Mouse (Mus musculus) heart, adult 18-20 months (tissue): ENCODE results near the gene Ebpl. TPM values are rescaled to one million over a fixed set of nuclear protein-coding genes. Genes with fewer than 3 reads are reported as not detected.
A peak's percentile ranks its signal among the peaks of the same experiment; 100 is the strongest.

Source experiments
- DNase-seq, 2 experiments: peaks; one replicate each; pipeline ENCODE4 v3.0.0; 2021 to 2022; ENCODE audit warnings: mixed read lengths in 1 of 2
- long read RNA-seq, 2 experiments: library from polyadenylated mRNA; stranded (forward); transcript quantifications; one replicate each; pipeline ENCODE4 v2.0.0; 2021
- total RNA-seq, 2 experiments: library from RNA; stranded (reverse); gene quantifications; 2 replicates each; pipeline ENCODE4 v1.2.3; 2021

The Ebpl gene
- total RNA-seq: 1 to 10 TPM; 1.1 to 1.7 TPM
- long read RNA-seq, experiment 1, full-length matches to known transcripts: 9 of 11 reads
- long read RNA-seq, experiment 1, partial matches to known transcripts: 1 of 11 reads
- long read RNA-seq, experiment 1, other reads (novel, unspliced or antisense): 1 of 11 reads
- long read RNA-seq, experiment 2, full-length matches to known transcripts: 8 of 8 reads
- long read RNA-seq, experiment 2, partial matches to known transcripts: 0 of 8 reads
- long read RNA-seq, experiment 2, other reads (novel, unspliced or antisense): 0 of 8 reads

DNA sequence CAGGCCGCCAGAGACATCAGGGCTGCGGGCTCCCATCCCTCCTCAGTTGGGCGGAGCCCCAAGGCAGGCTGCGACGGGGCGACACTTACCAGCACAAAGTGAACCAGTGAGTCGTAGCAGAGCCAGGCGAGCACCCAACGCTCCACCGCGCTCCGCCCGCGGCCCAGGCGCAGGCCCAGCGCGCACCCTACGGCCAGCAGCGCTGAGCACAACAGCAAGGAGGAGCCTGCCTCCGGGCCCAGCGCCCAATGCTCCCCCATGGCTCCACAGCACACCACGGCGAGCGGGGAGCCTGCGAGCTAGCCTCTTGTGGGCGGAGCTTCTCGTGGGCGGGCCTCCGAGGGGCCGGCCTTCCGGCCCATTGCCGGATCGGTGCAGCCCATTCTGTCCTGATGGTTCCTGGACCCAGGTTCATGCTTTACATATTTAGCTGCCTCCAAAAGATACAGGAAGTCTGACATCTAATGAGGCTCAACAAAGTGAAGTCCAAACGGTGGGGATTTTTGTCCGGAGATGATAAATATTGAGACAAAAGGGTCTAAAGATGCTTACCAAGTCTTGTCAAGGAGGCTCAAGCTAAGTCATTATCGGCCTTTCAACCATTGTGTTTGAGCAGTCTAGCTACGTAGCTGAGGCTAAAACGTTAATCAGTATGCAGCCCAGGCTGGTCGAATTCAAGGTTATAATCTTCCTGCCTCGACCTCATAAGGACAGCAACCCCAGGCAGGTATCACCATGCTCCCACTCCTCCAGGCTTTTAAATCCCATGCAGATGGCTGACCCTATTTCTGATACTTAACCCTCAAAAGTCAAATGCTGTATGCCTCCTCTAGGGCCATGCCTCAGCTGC lies at the start of gene Ebpl:
Gene Ebpl, minus strand, starts transcription at position 309 of the 850 bp plus-strand sequence.
- DNase-seq: peak; percentile 95 to 97

GRCm38 (mm10) chr14:61410020-61410419 lies 49.8 kb upstream of the Ebpl start:
- no peak for DNase-seq

DNA sequence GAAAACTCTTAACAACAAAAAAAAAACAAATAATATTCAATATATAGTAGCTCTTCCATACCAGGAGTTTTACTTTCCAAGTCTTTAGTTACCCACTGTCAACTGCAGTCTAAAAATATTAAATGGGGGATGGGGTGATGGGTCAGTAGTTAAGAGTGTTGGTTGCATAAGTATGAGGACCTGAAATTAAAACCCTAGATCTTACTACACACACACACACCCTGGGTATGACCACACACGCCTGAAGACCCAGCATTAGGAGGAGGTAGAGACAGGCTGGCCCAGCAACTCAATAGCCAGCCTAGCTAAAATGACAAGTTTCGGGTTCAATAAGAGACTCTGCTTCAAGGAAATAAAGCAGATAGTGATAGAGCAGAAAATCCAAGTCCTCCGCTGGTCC lies 46.8 kb upstream of the Ebpl start:
- DNase-seq: no peak

GRCm38 (mm10) chr14:61405761-61406160 lies 45.5 kb upstream of the Ebpl start:
- DNase-seq: no peak

DNA sequence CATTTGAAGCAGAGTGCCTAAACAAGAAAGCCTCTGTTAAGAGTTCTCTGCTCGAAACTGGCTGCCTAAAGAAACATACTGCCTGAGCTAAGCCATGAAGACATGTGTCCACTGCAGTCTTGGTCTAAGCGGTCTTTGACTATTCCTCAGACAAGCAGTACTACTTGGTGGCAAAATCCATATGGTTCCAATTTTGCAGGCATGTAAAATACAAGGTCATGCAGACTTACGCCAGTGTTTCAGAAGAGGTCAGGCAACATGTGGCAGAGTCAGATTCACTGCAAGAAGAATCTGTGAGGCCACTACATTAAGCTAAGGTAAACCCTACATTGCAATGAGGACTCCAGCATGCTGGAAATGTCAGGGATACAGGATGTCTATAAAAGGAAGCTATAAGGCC lies 44.7 kb upstream of the Ebpl start:
- DNase-seq: no peak

- DNase-seq: no peak
These were observed 34.5 kb upstream of the Ebpl start for GRCm38 (mm10) chr14:61394745-61395144.

GRCm38 (mm10) chr14:61390586-61390985 lies 30.3 kb upstream of the Ebpl start:
- DNase-seq: peak; percentile 14 to 25

- no peak for DNase-seq
These were observed 7.1 kb upstream of the Ebpl start for GRCm38 (mm10) chr14:61367290-61367689.

- DNase-seq: no peak
These were observed 4.4 kb upstream of the Ebpl start for GRCm38 (mm10) chr14:61364656-61365055.

GRCm38 (mm10) chr14:61363734-61364133 lies 3.5 kb upstream of the Ebpl start:
- DNase-seq: no peak

GRCm38 (mm10) chr14:61362268-61362667 lies 2.0 kb upstream of the Ebpl start:
- no peak for DNase-seq

- DNase-seq: no peak
These were observed 807 bp upstream of the Ebpl start for GRCm38 (mm10) chr14:61360981-61361511.

DNA sequence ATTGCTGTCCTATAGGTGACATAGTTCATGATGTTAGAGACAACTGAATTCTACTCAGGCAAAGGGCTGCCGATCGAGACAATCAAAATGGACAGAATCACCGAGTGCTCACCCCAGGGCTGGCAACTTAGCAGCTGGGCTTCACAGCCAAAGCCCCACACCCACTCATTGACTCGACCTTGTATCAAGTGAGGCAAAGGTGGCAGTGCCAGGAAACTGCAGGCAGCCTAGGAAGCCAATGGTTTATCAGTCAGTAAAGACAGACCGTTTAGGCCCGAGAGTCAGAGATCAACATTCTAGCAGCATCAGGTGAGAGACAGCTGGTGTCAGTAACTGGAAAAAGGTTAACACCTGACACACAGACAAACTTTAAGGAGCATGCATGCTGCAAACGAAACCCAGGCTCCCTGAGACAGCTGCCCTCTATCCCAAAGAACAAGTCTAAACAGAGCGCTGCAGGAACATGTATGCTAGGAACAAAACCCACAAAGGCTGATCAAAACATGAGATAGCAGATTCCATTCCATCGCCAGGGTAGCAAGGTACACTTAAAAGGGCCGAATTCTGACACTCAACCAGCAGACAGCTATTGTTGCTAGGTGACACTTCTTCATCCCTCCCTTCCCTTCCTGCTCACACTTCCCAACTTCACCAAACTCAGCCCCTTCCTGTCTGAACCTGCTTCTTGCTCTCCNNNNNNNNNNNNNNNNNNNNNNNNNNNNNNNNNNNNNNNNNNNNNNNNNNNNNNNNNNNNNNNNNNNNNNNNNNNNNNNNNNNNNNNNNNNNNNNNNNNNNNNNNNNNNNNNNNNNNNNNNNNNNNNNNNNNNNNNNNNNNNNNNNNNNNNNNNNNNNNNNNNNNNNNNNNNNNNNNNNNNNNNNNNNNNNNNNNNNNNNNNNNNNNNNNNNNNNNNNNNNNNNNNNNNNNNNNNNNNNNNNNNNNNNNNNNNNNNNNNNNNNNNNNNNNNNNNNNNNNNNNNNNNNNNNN lies 5.7 kb downstream of the Ebpl start:
- peak; percentile 25 to 37 for DNase-seq

- DNase-seq: no peak
These were observed 9.4 kb downstream of the Ebpl start for GRCm38 (mm10) chr14:61350808-61351207.

DNA sequence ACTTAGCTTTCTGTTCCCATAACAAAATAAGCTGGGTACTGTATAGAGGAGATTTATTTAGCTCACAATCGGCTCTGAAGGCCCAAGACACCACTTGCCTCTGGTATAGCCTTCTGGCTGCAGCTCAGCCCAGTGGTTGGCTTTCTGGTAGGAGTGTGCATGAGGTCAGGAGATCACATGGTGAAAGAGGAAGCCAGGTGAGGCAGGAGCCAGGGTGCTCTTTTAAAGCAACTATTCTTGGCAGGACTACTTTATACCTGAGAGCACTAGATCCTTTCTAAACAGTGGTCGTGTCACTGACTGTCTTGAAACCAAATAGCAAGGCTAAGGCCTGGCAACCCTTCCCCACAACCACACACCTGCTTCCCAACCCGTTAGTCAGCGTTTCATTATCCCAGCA lies 10.4 kb downstream of the Ebpl start:
- no peak for DNase-seq

DNA sequence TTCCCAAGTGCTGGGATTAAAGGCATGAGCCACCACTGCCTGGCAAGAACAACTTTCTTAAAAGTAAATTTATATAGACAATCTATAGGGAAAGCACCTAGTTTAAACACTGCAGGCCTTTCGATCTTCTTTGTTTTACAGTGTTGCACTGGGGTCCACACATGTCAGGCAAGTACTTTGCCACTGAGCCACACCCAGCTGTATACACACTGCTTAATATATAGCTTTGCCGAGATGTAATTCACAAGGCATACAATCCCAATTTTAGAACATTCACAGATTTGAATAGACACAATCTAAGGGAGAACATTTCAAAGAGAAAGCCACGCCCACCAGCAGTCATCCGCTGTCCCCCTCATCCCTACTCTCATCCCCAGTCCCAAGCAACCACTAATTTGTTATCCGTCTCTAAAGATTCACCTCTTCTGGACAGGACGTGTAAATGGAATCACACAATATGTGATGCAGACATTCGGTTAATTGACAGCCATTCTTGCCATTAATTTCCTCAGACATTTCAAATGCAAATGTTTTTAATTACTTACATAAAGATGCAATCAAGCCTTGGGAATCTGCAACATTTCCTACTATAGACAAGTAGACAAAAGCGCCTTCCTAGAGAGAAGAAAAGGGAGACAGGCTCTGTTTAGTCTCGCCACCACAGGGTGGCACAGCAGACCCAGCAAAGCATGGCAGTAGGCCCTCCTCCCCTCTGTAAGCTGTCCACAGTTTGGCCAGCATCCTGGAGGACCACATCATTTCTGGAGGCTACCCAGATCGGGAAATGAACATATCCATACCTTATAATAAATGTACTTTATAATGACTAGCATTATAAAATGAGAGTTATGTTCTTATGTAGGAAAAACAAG lies 13.2 kb downstream of the Ebpl start:
- DNase-seq: no peak

GRCm38 (mm10) chr14:61344590-61344989 lies 15.6 kb downstream of the Ebpl start:
- DNase-seq: no peak

- no peak for DNase-seq
These were observed 20.9 kb downstream of the Ebpl start for GRCm38 (mm10) chr14:61339381-61339780.

GRCm38 (mm10) chr14:61330996-61331561 lies 29.2 kb downstream of the Ebpl start:
- DNase-seq: peak; percentile 82 to 95

GRCm38 (mm10) chr14:61330591-61330990 lies 29.6 kb downstream of the Ebpl start:
- DNase-seq: peak in 1 of 2 experiments; percentile 40
